Mouse (Mus musculus) Patski (cell line): ENCODE results near the gene Susd6. TPM values are rescaled to one million over a fixed set of nuclear protein-coding genes. Genes with fewer than 3 reads are reported as not detected.
"Not testable (repeated sequence)": the region's sequence is repeated elsewhere in the genome, so short reads cannot be mapped to it uniquely, and the experiment has no call there.

Source experiments
- ATAC-seq: fragments of 100-300 bp; one replicate; pipeline ENCODE4 v1.8.0; 2021
- CTCF ChIA-PET: fragments of 350-600 bp; sonication (Branson Sonifier 250); formaldehyde crosslinking; loops from one replicate; lab custom pipeline; 2022; ENCODE audit warnings: inconsistent platforms; lab: Charles Lee
- POLR2A ChIA-PET: fragments of 350-600 bp; sonication (Branson Sonifier 250); formaldehyde crosslinking; loops from one replicate; lab custom pipeline; 2022; ENCODE audit warnings: antibody characterized with exemption, inconsistent platforms; lab: Charles Lee
- DNase-seq: peaks from one replicate; pipeline ENCODE4 v3.0.0-alpha.2; 2011; ENCODE audit warnings: low read depth, low spot score
- H3K27me3 ChIP-seq: fragments of 371-371 bp; one replicate; pipeline ENCODE4 v1.5.1; 2021
- CTCF ChIP-seq: fragments of 100-300 bp; IDR thresholded peaks from one replicate; pipeline ENCODE4 v1.5.1; 2021
- in situ Hi-C: fragments of 300-500 bp; cut with MboI; formaldehyde crosslinking; loops from 3 replicates; pipeline ENCODE4 v1.11.1; 2018; ENCODE audit warnings: low pct_unique_long_range_greater_than_20kb, mixed read lengths
- polyA plus RNA-seq: library from polyadenylated mRNA; unstranded; gene quantifications from one replicate; pipeline ENCODE4 v1.2.3, GENCODE M21; 2021

Gene Susd6
- polyA plus RNA-seq, 1 experiment from 2014 or later, result 86.2 TPM

GRCm38 (mm10) chr12:80811646-80812509, 21.6 kb downstream of the Susd6 start:
- H3K27me3 ChIP-seq, result no peaks in the 10 kb centered on the region
- in situ Hi-C loops, result no loop called here
- ChIA-PET CTCF (interaction anchor here (1.3 kb wide), 1 partner anchor 16 kb away, joined by 3 read pairs; no protein-coding TSS in a partner anchor), POLR2A (interaction anchor here (0.6 kb wide), 1 partner anchor 1459 kb away, joined by 5 read pairs; no protein-coding TSS in a partner anchor)
- ATAC-seq (no peak), DNase-seq (no peak)
- no peak for TF ChIP-seq CTCF

GRCm38 (mm10) chr12:80812510-80812820, 22.2 kb downstream of the Susd6 start:
- POLR2A ChIA-PET, result interaction anchor here (0.6 kb wide), 1 partner anchor 1460 kb away, joined by 5 read pairs; no protein-coding TSS in a partner anchor
- CTCF ChIA-PET, result interaction anchor here (1.3 kb wide), 1 partner anchor 15 kb away, joined by 3 read pairs; no protein-coding TSS in a partner anchor
- TF ChIP-seq CTCF, result no peak
- in situ Hi-C loops, result no loop called here
- DNase-seq (no peak), ATAC-seq (no peak)
- H3K27me3 ChIP-seq, result no peaks in the 10 kb centered on the region

- CTCF ChIA-PET, result interaction anchor here (0.6 to 1.1 kb wide), 2 partner anchors 46 to 80 kb away, joined by 3 read pairs; no protein-coding TSS in a partner anchor
- in situ Hi-C loops, result no loop called here
- TF ChIP-seq CTCF, result no peak
- no peaks in the 10 kb centered on the region for H3K27me3 ChIP-seq
- ATAC-seq, result no peak
- DNase-seq, result no peak
- POLR2A ChIA-PET, result no interaction called here
Measured at GRCm38 (mm10) chr12:80813456-80813855, 23.1 kb downstream of the Susd6 start.

GRCm38 (mm10) chr12:80813872-80814271, 23.6 kb downstream of the Susd6 start:
- DNase-seq, result no peak
- no peak for ATAC-seq
- POLR2A ChIA-PET, result no interaction called here
- CTCF ChIA-PET, result interaction anchor here (0.6 to 1.1 kb wide), 2 partner anchors 46 to 79 kb away, joined by 3 read pairs; no protein-coding TSS in a partner anchor
- in situ Hi-C loops, result no loop called here
- no peaks in the 10 kb centered on the region for H3K27me3 ChIP-seq
- no peak for TF ChIP-seq CTCF

GRCm38 (mm10) chr12:80814529-80814928, 24.2 kb downstream of the Susd6 start:
- TF ChIP-seq CTCF, result no peak
- ChIA-PET CTCF (interaction anchor here (1.1 to 1.3 kb wide), 2 partner anchors 32 to 45 kb away, joined by 3 read pairs; no protein-coding TSS in a partner anchor), POLR2A (no interaction called here)
- in situ Hi-C loops, result no loop called here
- ATAC-seq (no peak), DNase-seq (no peak)
- H3K27me3 ChIP-seq, result no peaks in the 10 kb centered on the region

GRCm38 (mm10) chr12:80815298-80815697, 25.0 kb downstream of the Susd6 start:
- TF ChIP-seq CTCF, result no peak
- POLR2A ChIA-PET, result no interaction called here
- in situ Hi-C loops, result no loop called here
- DNase-seq (no peak), ATAC-seq (no peak)
- H3K27me3 ChIP-seq, result no peaks in the 10 kb centered on the region
- CTCF ChIA-PET, result interaction anchor here (0.7 to 1.3 kb wide), 2 partner anchors 24 to 31 kb away, joined by 3 to 4 read pairs; no protein-coding TSS in a partner anchor

GRCm38 (mm10) chr12:80815893-80816292, 25.6 kb downstream of the Susd6 start:
- ChIA-PET CTCF (interaction anchor here (0.7 to 1.3 kb wide), 2 partner anchors 24 to 30 kb away, joined by 3 to 4 read pairs; no protein-coding TSS in a partner anchor), POLR2A (interaction anchor here (0.7 kb wide), 1 partner anchor 26 kb away, joined by 4 read pairs; no protein-coding TSS in a partner anchor)
- ATAC-seq (no peak), DNase-seq (no peak)
- in situ Hi-C loops, result no loop called here
- H3K27me3 ChIP-seq, result no peaks in the 10 kb centered on the region
- TF ChIP-seq CTCF, result no peak

GRCm38 (mm10) chr12:80816380-80817086, 26.2 kb downstream of the Susd6 start:
- DNase-seq (no peak), ATAC-seq (no peak)
- in situ Hi-C loops, result no loop called here
- ChIA-PET POLR2A (interaction anchor here (0.7 to 1.2 kb wide), 2 partner anchors 11 to 25 kb away, joined by 4 to 6 read pairs; no protein-coding TSS in a partner anchor), CTCF (interaction anchor here (1.2 kb wide), 1 partner anchor 8 kb away, joined by 3 read pairs; no protein-coding TSS in a partner anchor)
- TF ChIP-seq CTCF, result no peak
- no peaks in the 10 kb centered on the region for H3K27me3 ChIP-seq

- ChIA-PET POLR2A (interaction anchor here (1.2 kb wide), 1 partner anchor 12 kb away, joined by 6 read pairs; no protein-coding TSS in a partner anchor), CTCF (interaction anchor here (1.2 kb wide), 1 partner anchor 9 kb away, joined by 3 read pairs; no protein-coding TSS in a partner anchor)
- ATAC-seq (no peak), DNase-seq (no peak)
- in situ Hi-C loops, result no loop called here
- H3K27me3 ChIP-seq, result no peaks in the 10 kb centered on the region
- TF ChIP-seq CTCF, result no peak
Measured at GRCm38 (mm10) chr12:80817697-80818235, 27.5 kb downstream of the Susd6 start.

GRCm38 (mm10) chr12:80819020-80819419, 28.7 kb downstream of the Susd6 start:
- ATAC-seq, H3K27me3 ChIP-seq, DNase-seq, in situ Hi-C loops, CTCF ChIA-PET, POLR2A ChIA-PET: not testable (repeated sequence)
